Mouse (Mus musculus): Measurements from ENCODE around the gene Slc22a14. TPM values are rescaled to one million over a fixed set of nuclear protein-coding genes. Genes with fewer than 3 reads are reported as not detected.
"Not testable (repeated sequence)": the region's sequence is repeated elsewhere in the genome, so short reads cannot be mapped to it uniquely, and the experiment has no call there.

Slc22a14 gene
- polyA plus RNA-seq, 1 experiment from 2014 or later: not detected

DNA sequence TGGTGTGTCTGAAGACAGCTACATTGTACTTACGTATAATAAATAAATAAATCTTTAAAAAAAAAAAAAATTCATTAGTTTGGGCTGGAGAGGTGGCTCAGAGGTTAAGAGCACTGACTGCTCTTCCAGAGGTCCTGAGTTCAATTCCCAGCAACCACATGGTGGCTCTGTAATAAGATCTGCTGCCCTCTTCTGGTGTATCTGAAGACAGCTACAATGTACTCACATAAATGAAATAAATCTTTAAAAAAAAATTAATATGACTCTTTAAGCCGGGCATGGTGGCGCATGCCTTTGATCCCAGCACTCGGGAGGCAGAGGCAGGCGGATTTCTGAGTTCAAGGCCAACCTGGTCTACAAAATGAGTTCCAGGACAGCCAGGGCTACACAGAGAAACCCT, 90.5 kb downstream of the Slc22a14 start:
- 93% methylated on average over 5 of the region's 5 CpGs for WGBS
- H3K27me3 ChIP-seq; H3K27ac ChIP-seq; H3K9me3 ChIP-seq; H3K9ac ChIP-seq; H3K4me2 ChIP-seq (replicated peaks); ATAC-seq (ENCODE audit: insufficient number of reproducible peaks, insufficient read depth, low FRiP score, low TSS enrichment); H3K4me1 ChIP-seq; H3K36me3 ChIP-seq; H3K4me3 ChIP-seq: not testable (repeated sequence)

DNA sequence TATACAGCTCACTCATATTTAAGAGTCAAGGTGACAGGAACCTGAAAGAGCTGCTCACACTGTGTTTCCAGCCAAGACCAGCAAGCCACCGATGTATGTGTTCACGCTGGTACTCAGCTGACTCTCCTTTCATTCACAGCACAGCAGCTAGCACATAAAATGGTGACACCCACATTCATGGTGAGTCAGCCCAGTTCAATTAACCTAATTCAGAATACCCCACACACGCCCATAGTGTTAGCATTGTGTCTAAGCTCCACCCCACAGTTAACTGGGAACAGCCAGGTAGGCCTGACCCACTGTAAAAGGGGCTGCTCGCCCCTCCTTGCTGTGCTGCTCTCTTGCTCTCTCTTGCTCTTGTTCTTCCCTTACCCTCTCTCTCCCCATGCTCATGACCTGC, 93.9 kb downstream of the Slc22a14 start:
- Histone ChIP-seq H3K4me2 (replicated peaks) (no peak overlapping the region), H3K9me3 (no peaks in the 10 kb centered on the region), H3K4me1 (no peaks in the 10 kb centered on the region), H3K4me3 (no peak overlapping the region), H3K36me3 (peaks cover 19% of the 10 kb centered on the region), H3K27ac (no peak overlapping the region), H3K9ac (no peak overlapping the region), H3K27me3 (no peaks in the 10 kb centered on the region)
- 92% methylated on average over 4 of the region's 4 CpGs for WGBS
- no peak for ATAC-seq (ENCODE audit: insufficient number of reproducible peaks, insufficient read depth, low FRiP score, low TSS enrichment)

DNA sequence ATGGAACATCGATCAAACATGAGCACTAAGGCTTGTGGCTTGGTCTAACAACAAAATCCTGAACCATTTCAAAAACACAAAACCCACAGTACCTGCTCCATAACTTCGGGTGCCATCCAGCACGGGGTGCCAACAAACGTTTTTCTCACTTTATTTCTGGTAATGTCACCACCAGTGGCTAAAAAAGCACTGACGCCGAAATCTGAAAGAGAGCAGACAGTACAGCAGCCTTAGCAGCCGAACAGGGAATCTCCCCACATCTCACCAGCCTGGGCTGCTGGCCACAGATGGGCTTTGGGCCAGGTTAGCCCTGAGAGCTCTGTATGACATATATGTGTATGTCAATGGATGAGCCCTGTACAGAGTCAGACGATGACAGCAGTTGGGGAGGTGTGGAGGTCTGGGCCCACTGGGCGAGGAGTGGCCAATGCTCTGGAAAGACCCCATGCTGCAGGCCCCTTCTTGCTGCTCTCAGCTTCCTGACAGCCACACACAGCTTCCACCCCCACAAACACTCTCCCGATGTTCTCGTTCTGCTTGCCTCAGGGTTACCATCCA, 96.7 kb downstream of the Slc22a14 start:
- Histone ChIP-seq H3K9ac (no peak overlapping the region), H3K4me2 (replicated peaks) (no peak overlapping the region), H3K4me1 (no peaks in the 10 kb centered on the region), H3K36me3 (peaks cover 33% of the 10 kb centered on the region), H3K27me3 (no peaks in the 10 kb centered on the region), H3K4me3 (no peak overlapping the region), H3K9me3 (no peaks in the 10 kb centered on the region), H3K27ac (no peak overlapping the region)
- WGBS: 94% methylated on average over 11 of the region's 11 CpGs
- ATAC-seq (ENCODE audit: insufficient number of reproducible peaks, insufficient read depth, low FRiP score, low TSS enrichment): no peak

DNA sequence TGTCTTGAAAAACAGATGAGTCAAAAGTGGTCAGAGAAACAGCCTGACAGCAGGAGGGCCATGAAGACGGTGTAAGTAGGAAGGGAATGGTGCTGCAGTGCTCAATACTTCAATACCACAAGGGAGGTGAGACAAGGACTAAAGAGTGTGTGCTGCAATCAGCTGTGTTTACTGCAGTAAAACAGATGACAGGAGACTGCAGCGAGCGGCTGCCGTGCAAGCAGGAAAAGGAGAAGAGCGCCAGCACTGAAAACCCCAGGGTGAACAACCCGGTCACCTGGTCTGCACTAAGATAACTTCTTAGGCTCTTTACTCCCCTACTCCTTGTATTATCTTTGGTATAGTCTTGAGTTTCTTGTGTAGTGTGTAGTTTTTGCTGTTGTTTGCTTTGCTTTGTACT, 97.2 kb downstream of the Slc22a14 start:
- peaks cover 33% of the 10 kb centered on the region for H3K36me3 ChIP-seq
- H3K9me3 ChIP-seq: no peaks in the 10 kb centered on the region
- H3K4me3 ChIP-seq: no peak overlapping the region
- no peak for ATAC-seq (ENCODE audit: insufficient number of reproducible peaks, insufficient read depth, low FRiP score, low TSS enrichment)
- H3K4me2 ChIP-seq (replicated peaks): no peak overlapping the region
- no peak overlapping the region for H3K27ac ChIP-seq
- H3K4me1 ChIP-seq: no peaks in the 10 kb centered on the region
- no peak overlapping the region for H3K9ac ChIP-seq
- 87% methylated on average over 6 of the region's 6 CpGs for WGBS
- H3K27me3 ChIP-seq: no peaks in the 10 kb centered on the region

DNA sequence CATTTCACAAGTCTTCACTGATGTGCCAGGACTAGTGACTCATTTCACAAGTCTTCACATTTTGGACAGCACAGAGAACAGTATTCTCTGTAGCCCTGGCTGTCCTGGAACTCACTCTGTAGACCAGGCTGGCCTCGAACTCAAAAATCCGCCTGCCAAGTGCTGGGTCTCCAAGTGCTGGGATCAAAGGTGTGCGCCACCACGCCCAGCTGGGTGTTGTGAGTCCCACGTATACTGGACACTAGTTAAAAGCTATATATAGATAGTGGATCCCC, 99.3 kb downstream of the Slc22a14 start:
- H3K4me2 ChIP-seq (replicated peaks); H3K4me3 ChIP-seq; H3K4me1 ChIP-seq; H3K27ac ChIP-seq; H3K9ac ChIP-seq; ATAC-seq (ENCODE audit: insufficient number of reproducible peaks, insufficient read depth, low FRiP score, low TSS enrichment); H3K9me3 ChIP-seq; H3K27me3 ChIP-seq: not testable (repeated sequence)
- WGBS: 92% methylated on average over 5 of the region's 5 CpGs
- H3K36me3 ChIP-seq: peaks cover 33% of the 10 kb centered on the region

DNA sequence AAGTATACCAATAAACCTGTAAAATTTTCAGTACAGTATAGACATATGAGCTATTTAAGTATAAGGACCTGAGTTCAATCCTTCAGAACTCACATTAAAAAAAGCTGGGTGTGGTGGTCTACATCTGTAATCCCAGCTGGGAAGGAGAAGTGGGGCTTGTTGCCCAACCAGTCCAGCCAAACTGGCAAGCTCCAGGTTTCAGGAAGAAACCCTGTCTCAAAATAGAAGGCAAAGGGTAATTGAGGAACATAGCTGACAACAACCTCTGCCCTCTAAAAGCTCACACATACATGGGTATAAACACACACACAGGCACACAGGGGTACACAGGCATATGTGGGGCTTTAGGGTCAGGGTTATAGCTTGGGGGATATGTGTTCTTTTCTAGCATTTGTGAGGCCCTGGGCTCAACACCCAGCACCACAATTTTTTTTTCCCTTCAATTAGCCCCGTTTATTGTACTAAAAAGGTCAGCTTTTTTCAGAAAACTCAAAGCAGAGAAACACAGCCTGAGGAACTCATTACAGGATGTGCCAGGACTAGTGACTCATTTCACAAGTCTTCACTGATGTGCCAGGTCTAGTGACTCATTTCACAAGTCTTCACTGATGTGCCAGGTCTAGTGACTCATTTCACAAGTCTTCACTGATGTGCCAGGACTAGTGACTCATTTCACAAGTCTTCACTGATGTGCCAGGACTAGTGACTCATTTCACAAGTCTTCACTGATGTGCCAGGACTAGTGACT, 99.8 kb downstream of the Slc22a14 start:
- not testable (repeated sequence) for H3K9ac ChIP-seq; H3K9me3 ChIP-seq; H3K27me3 ChIP-seq; H3K27ac ChIP-seq; H3K4me2 ChIP-seq (replicated peaks); ATAC-seq (ENCODE audit: insufficient number of reproducible peaks, insufficient read depth, low FRiP score, low TSS enrichment); H3K4me1 ChIP-seq; H3K4me3 ChIP-seq
- H3K36me3 ChIP-seq: peaks cover 33% of the 10 kb centered on the region
- WGBS: 67% methylated on average over 1 of the region's 1 CpGs

DNA sequence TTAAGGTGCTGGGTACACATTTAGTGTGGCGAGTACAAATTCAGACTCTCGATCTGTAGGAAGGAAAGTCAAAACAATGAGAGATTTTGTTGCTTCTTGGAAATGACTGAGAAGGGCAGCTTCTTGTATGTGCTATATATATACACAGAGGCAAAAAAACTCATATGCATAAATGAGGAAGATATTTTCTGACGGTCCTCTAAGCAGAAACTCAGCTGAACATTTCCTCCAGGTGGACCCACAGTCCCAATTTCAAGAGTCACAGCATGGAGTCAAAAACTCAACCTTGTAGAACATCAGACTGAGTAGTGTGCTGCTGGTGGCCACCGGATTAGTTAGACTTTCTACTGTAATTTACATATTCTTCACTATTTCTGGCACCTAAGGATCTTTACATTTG, 102.3 kb downstream of the Slc22a14 start:
- Histone ChIP-seq H3K36me3 (peaks cover 26% of the 10 kb centered on the region), H3K9ac (no peak overlapping the region), H3K4me1 (no peaks in the 10 kb centered on the region), H3K4me3 (no peak overlapping the region), H3K4me2 (replicated peaks) (no peak overlapping the region), H3K27ac (no peak overlapping the region), H3K27me3 (no peaks in the 10 kb centered on the region), H3K9me3 (no peaks in the 10 kb centered on the region)
- 87% methylated on average over 4 of the region's 4 CpGs for WGBS
- no peak for ATAC-seq (ENCODE audit: insufficient number of reproducible peaks, insufficient read depth, low FRiP score, low TSS enrichment)

DNA sequence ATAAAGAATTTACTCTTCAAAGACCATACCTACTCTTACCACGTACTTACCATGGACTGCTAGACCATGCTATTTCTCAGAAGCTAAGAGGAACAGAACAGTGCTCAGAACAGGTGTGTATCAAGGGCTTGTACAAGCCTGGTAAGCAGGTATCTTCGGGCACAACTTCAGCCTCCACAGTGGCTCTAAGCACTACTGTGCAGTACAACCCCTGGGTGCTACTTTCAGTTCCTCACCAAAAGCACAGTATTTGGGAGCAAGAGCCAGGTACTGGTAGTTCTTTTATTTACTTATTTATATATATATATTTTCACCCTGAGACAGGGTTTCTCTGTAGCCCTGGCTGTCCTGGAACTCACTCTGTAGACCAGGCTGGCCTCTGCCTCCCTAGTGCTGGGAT, 104.5 kb downstream of the Slc22a14 start:
- Histone ChIP-seq H3K27ac (no peak overlapping the region), H3K4me1 (no peaks in the 10 kb centered on the region), H3K27me3 (no peaks in the 10 kb centered on the region), H3K4me3 (no peak overlapping the region), H3K9me3 (no peaks in the 10 kb centered on the region), H3K4me2 (replicated peaks) (no peak overlapping the region), H3K9ac (no peak overlapping the region), H3K36me3 (peaks cover 17% of the 10 kb centered on the region)
- 98% methylated on average over 2 of the region's 2 CpGs for WGBS
- no peak for ATAC-seq (ENCODE audit: insufficient number of reproducible peaks, insufficient read depth, low FRiP score, low TSS enrichment)

DNA sequence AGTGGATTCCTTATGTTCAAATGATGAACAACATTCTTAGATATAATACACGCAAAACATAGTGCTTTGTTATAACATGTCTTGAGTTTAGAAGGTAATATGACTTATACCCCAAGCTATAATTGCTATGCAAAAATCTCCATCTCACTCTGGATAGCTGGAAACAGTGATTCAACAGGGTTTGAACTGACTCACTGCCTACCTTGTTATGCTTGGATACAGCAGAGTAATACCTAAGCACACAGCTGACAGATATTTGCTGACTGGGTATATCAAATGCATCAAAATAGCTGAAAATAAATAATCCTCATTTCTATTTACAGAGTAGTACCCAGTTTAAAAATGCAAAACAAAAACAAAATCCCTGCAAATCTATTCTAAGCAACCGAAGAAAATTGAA, 106.6 kb downstream of the Slc22a14 start:
- H3K9ac ChIP-seq: no peak overlapping the region
- H3K27me3 ChIP-seq: no peaks in the 10 kb centered on the region
- no peaks in the 10 kb centered on the region for H3K4me1 ChIP-seq
- H3K4me2 ChIP-seq (replicated peaks): no peak overlapping the region
- H3K4me3 ChIP-seq: no peak overlapping the region
- ATAC-seq (ENCODE audit: insufficient number of reproducible peaks, insufficient read depth, low FRiP score, low TSS enrichment): no peak
- H3K9me3 ChIP-seq: no peaks in the 10 kb centered on the region
- 98% methylated on average over 2 of the region's 2 CpGs for WGBS
- H3K36me3 ChIP-seq: peaks cover 15% of the 10 kb centered on the region
- H3K27ac ChIP-seq: no peak overlapping the region

DNA sequence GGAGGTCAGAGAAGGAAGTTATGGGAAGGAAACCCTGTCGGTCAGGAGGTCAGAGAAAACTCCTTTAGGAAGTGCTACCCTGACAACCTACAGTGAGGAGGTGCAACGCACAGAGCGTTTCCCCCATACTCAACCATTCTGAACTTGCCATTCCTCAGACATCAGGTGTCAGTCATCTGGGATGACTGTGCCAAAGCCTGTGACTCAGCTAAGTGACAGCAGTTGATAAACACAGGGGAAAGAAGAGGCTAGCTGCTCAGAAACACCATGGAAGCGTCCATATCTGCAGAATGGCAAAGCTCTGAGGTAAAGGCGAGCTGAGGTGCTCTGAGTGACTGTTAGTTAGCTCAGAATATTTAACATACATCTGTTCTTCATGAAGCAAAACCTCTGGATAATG, 107.2 kb downstream of the Slc22a14 start:
- ATAC-seq (ENCODE audit: insufficient number of reproducible peaks, insufficient read depth, low FRiP score, low TSS enrichment): no peak
- WGBS: 80% methylated on average over 5 of the region's 5 CpGs
- no peaks in the 10 kb centered on the region for H3K4me1 ChIP-seq
- H3K27me3 ChIP-seq: no peaks in the 10 kb centered on the region
- peaks cover 15% of the 10 kb centered on the region for H3K36me3 ChIP-seq
- no peak overlapping the region for H3K4me2 ChIP-seq (replicated peaks)
- no peaks in the 10 kb centered on the region for H3K9me3 ChIP-seq
- no peak overlapping the region for H3K27ac ChIP-seq
- no peak overlapping the region for H3K9ac ChIP-seq
- H3K4me3 ChIP-seq: no peak overlapping the region

DNA sequence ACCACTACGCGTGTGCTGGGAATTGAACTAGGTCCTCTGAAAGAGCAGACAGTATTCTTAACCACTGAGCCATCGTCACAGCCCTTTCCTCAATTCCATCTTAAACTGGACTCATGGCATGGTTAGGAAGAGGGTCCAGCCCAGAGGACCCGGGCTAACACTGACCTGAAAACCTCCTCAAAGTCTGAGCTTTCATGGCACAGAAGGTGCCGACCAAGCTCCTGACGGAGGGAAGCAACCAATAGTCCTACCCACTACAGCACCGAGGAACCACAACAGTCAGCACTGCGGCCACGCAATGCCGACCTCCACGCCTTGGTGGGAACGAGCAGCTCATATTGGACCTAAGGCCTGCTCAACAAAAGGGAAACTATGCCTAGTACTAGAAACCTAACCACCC, 109.2 kb downstream of the Slc22a14 start:
- Histone ChIP-seq H3K9me3 (no peaks in the 10 kb centered on the region), H3K27me3 (no peaks in the 10 kb centered on the region), H3K4me2 (replicated peaks) (no peak overlapping the region), H3K4me1 (no peaks in the 10 kb centered on the region), H3K27ac (no peak overlapping the region), H3K4me3 (no peak overlapping the region), H3K36me3 (peaks cover 15% of the 10 kb centered on the region), H3K9ac (no peak overlapping the region)
- WGBS: 95% methylated on average over 12 of the region's 12 CpGs
- no peak for ATAC-seq (ENCODE audit: insufficient number of reproducible peaks, insufficient read depth, low FRiP score, low TSS enrichment)

DNA sequence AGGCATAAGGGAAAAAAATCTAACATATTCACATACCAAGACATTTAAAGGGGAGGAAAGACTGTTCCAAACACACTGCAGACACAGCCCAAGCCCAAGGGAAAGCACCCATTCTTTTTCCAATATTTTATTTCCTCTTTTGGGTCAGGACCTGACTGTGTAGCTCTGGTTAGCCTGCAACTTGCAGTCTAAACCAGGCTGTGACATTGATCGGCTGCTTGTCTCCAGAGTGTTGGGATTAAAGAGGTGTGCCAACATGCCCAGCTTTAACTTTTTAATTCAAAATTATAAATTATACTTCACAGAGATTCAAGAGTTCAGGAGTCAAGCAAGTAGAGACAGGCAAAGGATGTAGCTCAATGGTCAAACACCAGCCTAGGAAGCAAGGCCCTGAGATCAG, 110.3 kb downstream of the Slc22a14 start:
- Histone ChIP-seq H3K27me3 (no peaks in the 10 kb centered on the region), H3K9ac (no peak overlapping the region), H3K36me3 (peaks cover 25% of the 10 kb centered on the region), H3K4me2 (replicated peaks) (no peak overlapping the region), H3K9me3 (no peaks in the 10 kb centered on the region), H3K4me1 (no peaks in the 10 kb centered on the region), H3K27ac (no peak overlapping the region), H3K4me3 (no peak overlapping the region)
- 97% methylated on average over 1 of the region's 1 CpGs for WGBS
- ATAC-seq (ENCODE audit: insufficient number of reproducible peaks, insufficient read depth, low FRiP score, low TSS enrichment): no peak

Data from embryonic facial prominence, embryonic 12.5 days (tissue).